7 mouse cellular contexts compared by ENCODE assay signal in genomic region chr9:100545715-100546593, GRCm38 (mm10). TPM values are rescaled to one million over a fixed set of nuclear protein-coding genes. Genes with fewer than 3 reads are reported as not detected.
A peak's percentile ranks its signal among the peaks of the same experiment; 100 is the strongest.
DNase-seq lines count a peak whose midpoint lies in the region; ATAC-seq and TF ChIP-seq lines count a peak whose summit lies in the region.

Gene Nck1, minus strand, starts transcription at chr9:100546134.

- peak within 1 kb of the TSS; percentile 80 for H3K4me2 ChIP-seq in intestine, postnatal 0 days (replicated peaks; ENCODE audit: low read depth)
- H3K4me2 ChIP-seq in midbrain, embryonic 12.5 days (replicated peaks): peak within 1 kb of the TSS; percentile 56

- H3K9ac ChIP-seq in intestine, postnatal 0 days (ENCODE audit: low read depth, low read length): peak within 1 kb of the TSS; percentile 75
- H3K9ac ChIP-seq in midbrain, embryonic 12.5 days (replicated peaks): peak within 1 kb of the TSS; percentile 94

- peaks cover 19% of the 10 kb centered on the region for H3K4me1 ChIP-seq in embryonic facial prominence, embryonic 10.5 days
- 0 out of 2 replicates have a peak, but pooled peaks cover 7% of the 10 kb centered on the region for H3K4me1 ChIP-seq in intestine, postnatal 0 days (replicated peaks; ENCODE audit: control insufficient read depth, insufficient read depth, low read length)
- H3K4me1 ChIP-seq in midbrain, embryonic 12.5 days: peaks cover 21% of the 10 kb centered on the region
- H3K4me1 ChIP-seq in small intestine, adult 2 months (ENCODE audit: control insufficient read depth, insufficient read depth, insufficient read length, low read length): no peaks in the 10 kb centered on the region; the same call in 1 of the 2 replicates

- peak within 1 kb of the TSS; percentile 96 for H3K4me3 ChIP-seq in embryonic facial prominence, embryonic 10.5 days
- peak within 1 kb of the TSS; percentile 76 for H3K4me3 ChIP-seq in intestine, postnatal 0 days (ENCODE audit: low read depth, low read length)
- peak within 1 kb of the TSS; percentile 89 for H3K4me3 ChIP-seq in midbrain, embryonic 12.5 days
- peak within 1 kb of the TSS; percentile 82 for H3K4me3 ChIP-seq in small intestine, adult 2 months (ENCODE audit: low read depth, low read length)

- peaks cover 11% of the 10 kb centered on the region for H3K36me3 ChIP-seq in embryonic facial prominence, embryonic 10.5 days (replicated peaks)
- no peaks in the 10 kb centered on the region for H3K36me3 ChIP-seq in intestine, postnatal 0 days (ENCODE audit: control insufficient read depth, insufficient read depth)
- H3K36me3 ChIP-seq in midbrain, embryonic 12.5 days: no peaks in the 10 kb centered on the region
- no peaks in the 10 kb centered on the region for H3K36me3 ChIP-seq in small intestine, adult 2 months (ENCODE audit: control insufficient read depth, insufficient read depth, low read length)

- H3K27ac ChIP-seq in embryonic facial prominence, embryonic 10.5 days (replicated peaks): peak within 1 kb of the TSS; percentile 95
- peak within 1 kb of the TSS; percentile 92 for H3K27ac ChIP-seq in intestine, postnatal 0 days (ENCODE audit: low read depth, low read length)
- peak within 1 kb of the TSS; percentile 90 for H3K27ac ChIP-seq in midbrain, embryonic 12.5 days (replicated peaks)
- peak within 1 kb of the TSS; percentile 95 for H3K27ac ChIP-seq in small intestine, adult 2 months (ENCODE audit: insufficient read depth, low read depth, low read length)

- peak; percentile 99 for DNase-seq in adrenal gland, postnatal 10 days
- DNase-seq in embryonic facial prominence, embryonic 10.5 days (ENCODE audit: low spot score): peak; percentile 99
- peak; percentile 57 for DNase-seq in gonadal fat pad, adult 2 months (ENCODE audit: low read depth)
- peak; percentile 100 for DNase-seq in left cerebral cortex, postnatal 4 days

- ATAC-seq in intestine, postnatal 0 days: peak; percentile 99
- ATAC-seq in midbrain, embryonic 12.5 days (ENCODE audit: low FRiP score, low read depth): peak; percentile 100

- WGBS in embryonic facial prominence, embryonic 10.5 days: under 1% methylated on average over 93 of the region's 93 CpGs
- WGBS in intestine, postnatal 0 days: under 1% methylated on average over 83 of the region's 93 CpGs
- under 1% methylated on average over 90 of the region's 93 CpGs for WGBS in midbrain, embryonic 12.5 days
- WGBS in small intestine, adult 2 months: under 1% methylated on average over 91 of the region's 93 CpGs

- no peaks in the 10 kb centered on the region for H3K27me3 ChIP-seq in embryonic facial prominence, embryonic 10.5 days (replicated peaks; ENCODE audit: low read depth, poor library complexity, severe bottlenecking)
- H3K27me3 ChIP-seq in intestine, postnatal 0 days (replicated peaks; ENCODE audit: control insufficient read depth, insufficient read depth, low read length): no peaks in the 10 kb centered on the region
- H3K27me3 ChIP-seq in midbrain, embryonic 12.5 days: no peaks in the 10 kb centered on the region
- H3K27me3 ChIP-seq in small intestine, adult 2 months (ENCODE audit: control insufficient read depth, insufficient read depth, low read length): no peaks in the 10 kb centered on the region

- TF ChIP-seq POLR2A in small intestine, adult 2 months (IDR thresholded peaks at IDR 0.05; ENCODE audit: low read depth, low read length): peak; percentile 83

- TF ChIP-seq CTCF in intestine, postnatal 0 days (IDR thresholded peaks at IDR 0.05; ENCODE audit: low read depth): peak; percentile 89
- TF ChIP-seq CTCF in small intestine, adult 2 months (IDR thresholded peaks at IDR 0.05; ENCODE audit: extremely low read depth, insufficient read length, insufficient replicate concordance, low read depth, low read length): peak; percentile 63

- peaks cover 8% of the 10 kb centered on the region for H3K9me3 ChIP-seq in embryonic facial prominence, embryonic 10.5 days
- no peaks in the 10 kb centered on the region for H3K9me3 ChIP-seq in intestine, postnatal 0 days (ENCODE audit: control insufficient read depth)
- peaks cover 6% of the 10 kb centered on the region for H3K9me3 ChIP-seq in midbrain, embryonic 12.5 days

- intact Hi-C loops in left cerebral cortex, postnatal 4 days (cut with DNase I): no loop called here

RNA-seq across cellular contexts. Expression of gene Nck1, which starts in this region (rescaled TPM):
- total RNA-seq in adrenal gland, postnatal 10 days (2021): 10 to 100 TPM; 52.4 to 57.3 TPM
- 61.4 and 62.0 TPM in 2 replicates for polyA plus RNA-seq in embryonic facial prominence, embryonic 10.5 days (2016; fragmentation: Nextera tagmentation; extraction: Ambion mirVana)
- 9.4 and 10.0 TPM in 2 replicates for polyA plus RNA-seq in gonadal fat pad, adult 2 months (2012; rRNA removed)
- 45.6 and 46.5 TPM in 2 replicates for polyA plus RNA-seq in intestine, postnatal 0 days (2015; fragmentation: Nextera tagmentation; extraction: Ambion mirVana)
- total RNA-seq in left cerebral cortex, postnatal 4 days (2021): 10 to 100 TPM; 20.5 to 25.8 TPM
- 63.3 and 66.2 TPM in 2 replicates for polyA plus RNA-seq in midbrain, embryonic 12.5 days (2016; fragmentation: Nextera tagmentation; extraction: Ambion mirVana)
- polyA plus RNA-seq in small intestine, adult 2 months (2012; rRNA removed): 0.19 and 0.71 TPM in 2 replicates

Comparison
In these comparisons a context has a peak if more than half of its experiments do, and no peak if none do; other contexts are left out.
1. Peak in every context shown above with its lines: DNase-seq, ATAC-seq, H3K4me3 ChIP-seq and H3K27ac ChIP-seq.